Mouse (Mus musculus): ENCODE results near the gene Mical2. TPM values are rescaled to one million over a fixed set of nuclear protein-coding genes. Genes with fewer than 3 reads are reported as not detected.

Gene Mical2
- polyA plus RNA-seq (2016; fragmentation: Nextera tagmentation; extraction: Ambion mirVana): 0.87 and 0.88 TPM in 2 replicates

DNA sequence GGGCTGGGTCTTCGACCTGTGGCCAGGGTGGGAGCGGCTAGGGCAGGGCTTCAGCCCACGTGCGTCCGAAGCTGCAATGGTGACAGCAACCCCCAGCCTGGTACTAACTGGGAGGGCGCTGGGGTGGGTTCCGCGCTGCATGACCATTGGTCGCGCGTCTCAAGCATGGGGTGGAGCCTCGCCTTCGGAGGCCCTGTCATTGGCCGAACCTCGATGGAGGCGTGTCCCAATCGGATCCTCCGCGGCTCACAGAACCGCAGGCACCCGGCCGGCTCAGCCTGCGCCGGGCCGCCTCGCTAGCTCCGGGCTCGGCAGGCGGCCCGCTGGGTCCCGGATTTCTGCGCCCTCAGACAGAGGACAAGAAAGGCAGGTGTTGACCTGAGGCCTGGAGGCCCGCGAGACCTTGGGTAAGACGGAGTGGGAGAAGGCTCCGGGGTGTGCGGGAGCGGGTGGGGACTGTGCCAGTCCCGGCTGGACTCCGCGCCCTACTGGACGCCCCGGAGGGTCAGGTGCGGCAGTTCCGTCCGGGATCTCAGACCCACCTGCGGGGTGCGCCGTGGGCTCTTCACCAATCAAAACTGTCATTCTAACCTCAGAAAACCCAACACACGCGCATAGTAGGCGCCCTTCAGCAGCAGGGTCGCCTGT lies at the start of gene Mical2:
Gene Mical2 (plus strand): TSS at position 242 of the 648 bp plus-strand sequence.
- DNase-seq (ENCODE audit: extremely low spot score, low spot score): peak; percentile 88
- under 1% methylated on average over 53 of the region's 53 CpGs for WGBS
- no peaks in the 10 kb centered on the region for H3K36me3 ChIP-seq (replicated peaks)
- H3K27ac ChIP-seq: no peak within 1 kb of the TSS
- peaks cover 72% of the 10 kb centered on the region for H3K27me3 ChIP-seq (ENCODE audit: poor library complexity, severe bottlenecking)
- peaks cover 27% of the 10 kb centered on the region for H3K4me1 ChIP-seq
- no peaks in the 10 kb centered on the region for H3K9me3 ChIP-seq
- H3K4me3 ChIP-seq: peak within 1 kb of the TSS; percentile 65

DNA sequence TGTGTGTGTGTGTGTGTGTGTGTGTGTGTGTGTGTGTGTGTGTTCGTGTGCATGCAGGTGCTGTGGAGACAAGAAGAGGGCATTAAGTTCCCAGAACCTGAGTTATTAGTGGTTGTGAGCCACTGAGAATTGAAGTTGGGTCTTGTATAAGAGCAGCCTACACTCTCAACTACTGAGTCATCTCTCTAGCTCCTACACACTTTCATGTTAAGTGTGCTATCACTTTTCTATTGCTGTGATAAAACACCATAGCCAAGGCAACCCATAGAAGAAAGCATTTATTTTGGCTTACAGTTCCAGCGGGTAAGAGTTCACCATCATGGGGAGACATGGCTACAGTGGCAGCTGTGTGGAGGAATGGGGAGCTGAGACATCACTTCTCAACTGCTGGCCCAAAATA lies 49.0 kb upstream of the Mical2 start:
- no peaks in the 10 kb centered on the region for H3K9me3 ChIP-seq
- peaks cover 13% of the 10 kb centered on the region for H3K4me1 ChIP-seq
- no peak overlapping the region for H3K4me3 ChIP-seq
- no peaks in the 10 kb centered on the region for H3K36me3 ChIP-seq (replicated peaks)
- 77% methylated on average over 2 of the region's 2 CpGs for WGBS
- H3K27me3 ChIP-seq (ENCODE audit: poor library complexity, severe bottlenecking): no peaks in the 10 kb centered on the region
- no peak overlapping the region for H3K27ac ChIP-seq
- DNase-seq (ENCODE audit: extremely low spot score, low spot score): no peak

DNA sequence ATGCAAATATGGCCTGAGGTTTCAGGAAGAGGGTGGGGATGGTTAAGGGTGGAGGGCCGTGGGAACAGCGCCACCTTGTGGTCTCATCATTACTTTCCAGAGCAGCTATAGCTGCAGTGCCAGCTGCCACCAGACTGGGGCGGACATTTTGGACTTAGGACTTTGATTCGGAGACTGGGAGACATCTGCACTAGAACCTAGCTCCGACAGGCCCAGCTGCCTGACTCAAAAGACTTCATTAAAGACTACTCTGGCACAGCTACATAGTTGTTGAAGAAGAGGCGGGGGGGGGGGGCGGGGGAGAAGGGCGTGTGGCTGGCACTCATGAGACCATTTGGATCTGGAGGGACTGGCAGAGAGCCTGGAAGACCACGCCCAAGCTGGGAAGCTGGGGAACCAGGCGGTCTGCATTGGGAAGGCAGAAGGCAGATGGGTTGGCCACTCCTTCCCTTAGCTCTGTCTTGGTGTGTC lies 45.4 kb upstream of the Mical2 start:
- H3K27ac ChIP-seq: peak overlapping the region; percentile 63
- peak overlapping the region; percentile 28 for H3K4me3 ChIP-seq

DNA sequence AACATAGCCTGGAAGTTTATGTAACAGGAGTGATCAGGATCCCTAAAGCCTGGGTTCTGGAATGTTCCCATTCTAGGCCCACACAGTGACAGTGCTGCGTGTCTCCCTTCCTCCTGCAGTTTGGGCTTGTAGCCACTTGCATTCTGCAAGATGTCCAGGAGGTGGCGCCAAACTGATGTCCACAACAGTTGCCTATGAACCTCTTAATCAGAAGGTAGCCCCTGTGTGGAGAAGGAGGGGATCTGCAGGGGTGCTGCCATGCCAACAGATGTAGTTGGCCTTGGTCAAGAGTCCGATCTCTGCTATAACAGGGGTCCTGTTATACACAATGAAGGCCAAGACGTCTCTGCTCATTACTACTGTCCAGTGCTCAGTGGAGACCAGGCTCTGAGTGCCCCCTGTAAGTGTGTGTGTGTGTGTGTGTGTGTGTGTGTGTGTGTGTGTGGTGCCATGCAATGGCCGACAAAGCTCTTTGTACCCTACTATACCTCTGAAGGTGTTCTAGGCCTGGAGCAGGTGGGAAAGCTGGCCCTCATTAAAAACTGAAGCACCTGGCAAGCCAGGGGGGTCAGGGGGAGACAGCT lies 42.3 kb upstream of the Mical2 start:
- no peaks in the 10 kb centered on the region for H3K36me3 ChIP-seq (replicated peaks)
- H3K9me3 ChIP-seq: no peaks in the 10 kb centered on the region
- no peaks in the 10 kb centered on the region for H3K27me3 ChIP-seq (ENCODE audit: poor library complexity, severe bottlenecking)
- H3K4me1 ChIP-seq: peaks cover 11% of the 10 kb centered on the region
- DNase-seq (ENCODE audit: extremely low spot score, low spot score): peak; percentile 84
- H3K4me3 ChIP-seq: no peak overlapping the region
- 46% methylated on average over 5 of the region's 5 CpGs for WGBS
- no peak overlapping the region for H3K27ac ChIP-seq

More for the DNA sequence above, 45.4 kb upstream of the Mical2 start:
- no peaks in the 10 kb centered on the region for H3K36me3 ChIP-seq (replicated peaks)
- no peaks in the 10 kb centered on the region for H3K9me3 ChIP-seq
- peak; percentile 84 for DNase-seq (ENCODE audit: extremely low spot score, low spot score)
- peaks cover 5% of the 10 kb centered on the region for H3K4me1 ChIP-seq
- H3K27me3 ChIP-seq (ENCODE audit: poor library complexity, severe bottlenecking): no peaks in the 10 kb centered on the region
- WGBS: 19% methylated on average over 10 of the region's 10 CpGs

DNA sequence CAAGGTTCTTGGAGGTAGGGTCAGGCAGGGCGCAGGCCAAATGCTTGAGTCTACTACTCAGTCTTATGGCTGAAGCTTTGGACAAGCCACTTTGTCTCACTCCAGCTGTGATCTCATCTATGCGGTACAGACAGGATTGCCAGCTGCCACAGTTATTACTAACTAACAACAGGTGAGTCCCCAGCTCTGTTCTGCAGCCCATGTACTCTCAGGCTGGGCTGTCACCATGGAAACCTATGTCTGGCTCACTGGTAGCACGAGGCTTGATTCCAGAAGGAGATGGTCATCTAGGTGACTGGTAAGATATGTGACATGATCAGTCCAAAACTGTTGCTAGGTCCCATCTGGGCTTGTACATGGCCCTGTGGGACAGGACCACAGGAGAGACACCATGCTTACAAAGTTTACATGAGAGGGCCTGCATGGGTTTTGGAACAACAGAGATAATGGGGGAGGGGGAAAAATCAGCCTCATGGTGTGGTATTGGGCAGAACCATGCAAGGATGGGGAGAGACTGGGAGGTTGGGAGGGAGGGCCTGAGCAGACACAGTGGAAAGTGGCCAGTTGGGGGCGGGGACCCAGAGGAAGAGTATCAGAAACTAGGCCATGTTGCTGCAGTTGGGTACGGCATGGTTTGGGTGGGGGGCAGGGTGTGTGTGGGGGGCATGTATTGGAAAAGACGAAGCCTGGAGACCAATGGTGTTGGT lies 41.0 kb upstream of the Mical2 start:
- Histone ChIP-seq H3K4me1 (peaks cover 11% of the 10 kb centered on the region), H3K27me3 (ENCODE audit: poor library complexity, severe bottlenecking) (no peaks in the 10 kb centered on the region), H3K27ac (no peak overlapping the region), H3K36me3 (replicated peaks) (no peaks in the 10 kb centered on the region), H3K4me3 (no peak overlapping the region), H3K9me3 (no peaks in the 10 kb centered on the region)
- WGBS: 81% methylated on average over 6 of the region's 6 CpGs
- DNase-seq (ENCODE audit: extremely low spot score, low spot score): no peak

DNA sequence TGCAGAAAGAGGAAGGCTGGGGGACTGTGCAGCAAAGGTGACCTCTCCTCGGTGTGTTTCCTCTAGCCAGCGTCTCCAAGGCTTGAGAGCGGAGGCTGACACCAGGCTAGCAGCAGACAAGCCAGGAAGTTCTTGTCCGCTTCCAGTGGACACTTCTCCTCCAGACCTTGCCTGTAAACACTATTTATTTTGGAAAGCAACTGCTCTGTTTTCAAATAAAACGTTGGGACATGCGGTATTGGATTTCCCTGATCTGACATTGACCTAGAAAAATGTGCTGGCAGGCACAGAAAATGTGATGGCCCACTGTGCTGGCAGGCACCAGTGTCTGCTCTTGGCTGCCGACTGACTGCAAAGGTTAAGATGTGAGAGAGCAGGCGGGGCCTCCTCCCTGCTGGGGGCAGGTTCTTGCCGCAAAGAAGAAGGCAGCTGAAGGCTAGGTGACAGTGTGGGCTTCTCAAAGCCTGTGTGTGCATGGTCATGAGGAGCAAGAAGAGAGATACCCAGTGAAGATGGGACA lies 40.4 kb upstream of the Mical2 start:
- no peaks in the 10 kb centered on the region for H3K27me3 ChIP-seq (ENCODE audit: poor library complexity, severe bottlenecking)
- H3K4me3 ChIP-seq: no peak overlapping the region
- DNase-seq (ENCODE audit: extremely low spot score, low spot score): no peak
- 76% methylated on average over 9 of the region's 9 CpGs for WGBS
- H3K4me1 ChIP-seq: peaks cover 10% of the 10 kb centered on the region
- H3K9me3 ChIP-seq: no peaks in the 10 kb centered on the region
- H3K36me3 ChIP-seq (replicated peaks): no peaks in the 10 kb centered on the region
- no peak overlapping the region for H3K27ac ChIP-seq

GRCm38 (mm10) chr7:112186871-112187270 lies 38.8 kb upstream of the Mical2 start:
- no peaks in the 10 kb centered on the region for H3K36me3 ChIP-seq (replicated peaks)
- no peak overlapping the region for H3K4me3 ChIP-seq
- no peak for DNase-seq (ENCODE audit: extremely low spot score, low spot score)
- 93% methylated on average over 7 of the region's 7 CpGs for WGBS
- H3K27ac ChIP-seq: no peak overlapping the region
- H3K9me3 ChIP-seq: no peaks in the 10 kb centered on the region
- H3K4me1 ChIP-seq: peaks cover 6% of the 10 kb centered on the region; the same call in 1 of the 2 replicates
- H3K27me3 ChIP-seq (ENCODE audit: poor library complexity, severe bottlenecking): no peaks in the 10 kb centered on the region

DNA sequence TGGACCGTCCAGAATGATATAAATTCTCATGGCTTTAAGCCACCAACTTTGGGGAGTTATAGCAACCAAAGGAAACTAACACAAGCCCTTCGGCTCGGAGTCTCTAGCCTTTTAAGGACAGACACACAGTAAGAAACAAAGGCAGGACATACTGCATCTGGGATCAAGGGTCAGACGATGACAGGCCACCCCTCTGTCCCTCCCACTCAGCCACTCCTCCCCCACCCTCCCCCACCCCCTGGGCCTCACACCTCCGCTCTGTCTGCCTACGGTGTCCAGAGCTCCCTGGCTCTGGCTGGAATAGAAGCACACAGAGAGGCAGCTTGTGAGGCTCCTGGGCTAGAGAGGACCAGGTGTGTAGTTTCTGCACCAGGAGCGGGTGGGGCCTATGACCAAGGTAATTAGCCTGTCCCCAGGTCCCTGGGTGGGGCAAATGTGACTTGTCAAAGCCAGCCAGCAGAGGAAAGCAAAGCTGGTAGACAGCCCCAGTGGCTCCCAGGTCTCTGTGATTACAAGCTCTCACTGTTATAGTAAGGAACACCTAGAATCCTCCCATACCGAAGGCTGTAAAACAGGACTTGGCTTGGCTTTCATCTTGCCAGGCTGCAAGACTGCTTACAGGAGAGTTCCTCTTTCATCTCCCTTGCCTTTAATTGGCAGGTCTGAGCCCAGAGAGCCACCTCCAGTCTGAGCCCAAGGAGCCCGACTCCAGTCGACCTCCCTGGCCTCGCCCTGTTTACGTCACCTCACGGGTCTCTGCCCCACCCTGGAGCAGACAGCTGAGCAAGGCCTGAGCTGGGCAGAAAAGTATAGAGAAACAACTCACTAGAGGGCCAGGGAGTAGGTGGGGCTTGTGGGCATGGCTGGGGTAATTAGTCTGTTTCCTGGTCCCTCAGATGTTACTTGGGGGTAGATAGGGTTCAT lies 37.9 kb upstream of the Mical2 start:
- no peaks in the 10 kb centered on the region for H3K9me3 ChIP-seq
- no peaks in the 10 kb centered on the region for H3K27me3 ChIP-seq (ENCODE audit: poor library complexity, severe bottlenecking)
- 79% methylated on average over 13 of the region's 13 CpGs for WGBS
- DNase-seq (ENCODE audit: extremely low spot score, low spot score): no peak
- H3K4me3 ChIP-seq: no peak overlapping the region
- H3K27ac ChIP-seq: no peak overlapping the region
- H3K4me1 ChIP-seq: peaks cover 6% of the 10 kb centered on the region; the same call in 1 of the 2 replicates
- no peaks in the 10 kb centered on the region for H3K36me3 ChIP-seq (replicated peaks)

- H3K9me3 ChIP-seq: no peaks in the 10 kb centered on the region
- H3K27ac ChIP-seq: no peak overlapping the region
- H3K27me3 ChIP-seq (ENCODE audit: poor library complexity, severe bottlenecking): no peaks in the 10 kb centered on the region
- 90% methylated on average over 4 of the region's 4 CpGs for WGBS
- H3K36me3 ChIP-seq (replicated peaks): no peaks in the 10 kb centered on the region
- peaks cover 6% of the 10 kb centered on the region; the same call in 1 of the 2 replicates for H3K4me1 ChIP-seq
- no peak for DNase-seq (ENCODE audit: extremely low spot score, low spot score)
- H3K4me3 ChIP-seq: no peak overlapping the region
Measured at GRCm38 (mm10) chr7:112192237-112192636, 33.4 kb upstream of the Mical2 start.

GRCm38 (mm10) chr7:112192778-112193177 lies 32.9 kb upstream of the Mical2 start:
- Histone ChIP-seq H3K27ac (no peak overlapping the region), H3K9me3 (no peaks in the 10 kb centered on the region), H3K4me3 (no peak overlapping the region), H3K27me3 (ENCODE audit: poor library complexity, severe bottlenecking) (no peaks in the 10 kb centered on the region), H3K4me1 (peaks cover 4% of the 10 kb centered on the region; the same call in 1 of the 2 replicates), H3K36me3 (replicated peaks) (no peaks in the 10 kb centered on the region)
- WGBS: 89% methylated on average over 5 of the region's 5 CpGs
- no peak for DNase-seq (ENCODE audit: extremely low spot score, low spot score)

GRCm38 (mm10) chr7:112194286-112194685 lies 31.4 kb upstream of the Mical2 start:
- WGBS: 84% methylated on average over 5 of the region's 5 CpGs
- Histone ChIP-seq H3K36me3 (replicated peaks) (no peaks in the 10 kb centered on the region), H3K9me3 (no peaks in the 10 kb centered on the region), H3K4me3 (no peak overlapping the region), H3K27ac (no peak overlapping the region), H3K4me1 (no peaks in the 10 kb centered on the region), H3K27me3 (ENCODE audit: poor library complexity, severe bottlenecking) (no peaks in the 10 kb centered on the region)
- DNase-seq (ENCODE audit: extremely low spot score, low spot score): no peak

GRCm38 (mm10) chr7:112197461-112197860 lies 28.2 kb upstream of the Mical2 start:
- H3K36me3 ChIP-seq (replicated peaks): no peaks in the 10 kb centered on the region
- H3K27ac ChIP-seq: no peak overlapping the region
- no peak for DNase-seq (ENCODE audit: extremely low spot score, low spot score)
- H3K9me3 ChIP-seq: no peaks in the 10 kb centered on the region
- H3K27me3 ChIP-seq (ENCODE audit: poor library complexity, severe bottlenecking): no peaks in the 10 kb centered on the region
- WGBS: 81% methylated on average over 8 of the region's 8 CpGs
- H3K4me3 ChIP-seq: no peak overlapping the region
- peaks cover 12% of the 10 kb centered on the region for H3K4me1 ChIP-seq

All from forebrain, embryonic 10.5 days (tissue).